Mouse (Mus musculus) MEL (cell line): Measurements from ENCODE around the gene Fam133b. TPM values are rescaled to one million over a fixed set of nuclear protein-coding genes. Genes with fewer than 3 reads are reported as not detected.

ENCODE experiments used
- DNase-seq: peaks from one replicate; pipeline ENCODE4 v3.0.0; 2011; ENCODE audit warnings: low read depth, low spot score
- H3K27ac ChIP-seq: 2 replicates; pipeline ENCODE4 v1.5.1; 2012; ENCODE audit warnings: low read depth, mild to moderate bottlenecking, control low read depth, low read length, moderate library complexity; ENCODE audit not compliant: control insufficient read depth
- H3K27me3 ChIP-seq, 2 experiments: fragments of 150-350 bp in 1 of 2; sonication (generic) in 1 of 2; 2 replicates each; pipeline ENCODE4 v1.6.1; 2012; ENCODE audit warnings: low read length in 2 of 2, mild to moderate bottlenecking in 2 of 2, improper control_type of control experiment in 1 of 2, moderate library complexity in 1 of 2; ENCODE audit not compliant: insufficient read depth in 2 of 2, control insufficient read depth in 1 of 2
- H3K36me3 ChIP-seq, 2 experiments: 2 replicates each; pipeline ENCODE4 v1.6.1; 2012 to 2014; ENCODE audit warnings: low read length in 2 of 2, improper control_type of control experiment in 1 of 2, inconsistent platforms in 1 of 2, mild to moderate bottlenecking in 1 of 2; ENCODE audit not compliant: insufficient read depth in 2 of 2, control insufficient read depth in 1 of 2
- H3K4me1 ChIP-seq, 2 experiments: fragments of 150-350 bp in 1 of 2; sonication (generic) in 1 of 2; 2 replicates each; pipeline ENCODE4 v1.6.1; 2012; ENCODE audit warnings: low read length in 2 of 2, improper control_type of control experiment in 1 of 2, mild to moderate bottlenecking in 1 of 2; ENCODE audit not compliant: insufficient read depth in 2 of 2, control insufficient read depth in 1 of 2
- H3K4me3 ChIP-seq, 2 experiments: fragments of 150-350 bp in 1 of 2; sonication (generic) in 1 of 2; 2 replicates each; pipeline ENCODE4 v1.5.1; 2012; ENCODE audit warnings: low read depth in 2 of 2, low read length in 2 of 2, mild to moderate bottlenecking in 2 of 2, moderate library complexity in 2 of 2, control low read depth in 1 of 2, improper control_type of control experiment in 1 of 2; ENCODE audit not compliant: control insufficient read depth in 1 of 2, insufficient read depth in 1 of 2
- H3K79me2 ChIP-seq: 2 replicates; pipeline ENCODE4 v1.6.1; 2012; ENCODE audit warnings: mild to moderate bottlenecking, low read length, moderate library complexity; ENCODE audit not compliant: control insufficient read depth, poor library complexity, insufficient read depth
- H3K9ac ChIP-seq: 2 replicates; pipeline ENCODE4 v1.6.1; 2012; ENCODE audit warnings: low read depth, mild to moderate bottlenecking, control low read depth, low read length, moderate library complexity; ENCODE audit not compliant: control insufficient read depth, poor library complexity, severe bottlenecking
- H3K9me3 ChIP-seq: fragments of 150-350 bp; sonication (generic); replicated peaks from 2 replicates; pipeline ENCODE4 v1.6.1; 2012; ENCODE audit warnings: mild to moderate bottlenecking, low read length, improper control_type of control experiment, moderate library complexity; ENCODE audit not compliant: insufficient read depth
- CHD1 ChIP-seq: IDR thresholded peaks from 2 replicates; pipeline ENCODE4 v1.6.1; 2012; ENCODE audit warnings: low read depth, mild to moderate bottlenecking, inconsistent platforms, low read length, improper control_type of control experiment
- E2F4 ChIP-seq: IDR thresholded peaks from 2 replicates; pipeline ENCODE4 v1.6.1; 2011; ENCODE audit warnings: low read depth, low read length, improper control_type of control experiment, borderline replicate concordance
- EP300 ChIP-seq, 2 experiments: IDR thresholded peaks; 2 replicates each; pipeline ENCODE4 v1.6.1; 2011; ENCODE audit warnings: improper control_type of control experiment in 2 of 2, low read length in 2 of 2, low read depth in 1 of 2, mild to moderate bottlenecking in 1 of 2
- ETS1 ChIP-seq: IDR thresholded peaks from 2 replicates; pipeline ENCODE4 v1.6.1; 2012; ENCODE audit warnings: low read depth, mild to moderate bottlenecking, inconsistent platforms, low read length, improper control_type of control experiment, moderate library complexity
- GABPA ChIP-seq: IDR thresholded peaks from 2 replicates; pipeline ENCODE4 v1.6.1; 2012; ENCODE audit warnings: low read depth, mild to moderate bottlenecking, inconsistent platforms, low read length, improper control_type of control experiment, moderate library complexity
- GATA1 ChIP-seq: IDR thresholded peaks from 2 replicates; pipeline ENCODE4 v1.6.1; 2011; ENCODE audit warnings: low read depth, low read length, improper control_type of control experiment
- MAX ChIP-seq: IDR thresholded peaks from 2 replicates; pipeline ENCODE4 v1.6.1; 2011; ENCODE audit warnings: low read length, improper control_type of control experiment
- MYB ChIP-seq: IDR thresholded peaks from 2 replicates; pipeline ENCODE4 v1.6.1; 2011; ENCODE audit warnings: mild to moderate bottlenecking, low read depth, low read length, improper control_type of control experiment
- NELFE ChIP-seq: IDR thresholded peaks from 2 replicates; pipeline ENCODE4 v1.6.1; 2011; ENCODE audit warnings: low read depth, low read length, improper control_type of control experiment
- NRF1 ChIP-seq: IDR thresholded peaks from 2 replicates; pipeline ENCODE4 v1.6.1; 2014; ENCODE audit warnings: low read depth, mild to moderate bottlenecking, inconsistent platforms, low read length, improper control_type of control experiment, moderate library complexity; ENCODE audit not compliant: poor library complexity, insufficient read depth, severe bottlenecking
- POLR2AphosphoS2 ChIP-seq: IDR thresholded peaks from 2 replicates; pipeline ENCODE4 v1.6.1; 2011; ENCODE audit warnings: low read length, improper control_type of control experiment
- POLR2AphosphoS5 ChIP-seq: IDR thresholded peaks from 2 replicates; pipeline ENCODE4 v1.6.1; 2012; ENCODE audit warnings: low read depth, borderline replicate concordance, mild to moderate bottlenecking, inconsistent platforms, low read length, moderate library complexity, mixed read lengths
- SIN3A ChIP-seq: IDR thresholded peaks from 2 replicates; pipeline ENCODE4 v1.6.1; 2012; ENCODE audit warnings: low read length, improper control_type of control experiment, inconsistent platforms
- SMC3 ChIP-seq: IDR thresholded peaks from 2 replicates; pipeline ENCODE4 v1.6.1; 2011; ENCODE audit warnings: low read depth, low read length, improper control_type of control experiment
- TAL1 ChIP-seq: IDR thresholded peaks from 2 replicates; pipeline ENCODE4 v1.6.1; 2012; ENCODE audit warnings: mild to moderate bottlenecking, inconsistent platforms, low read length, moderate library complexity, mixed read lengths
- TCF12 ChIP-seq: IDR thresholded peaks from 2 replicates; pipeline ENCODE4 v1.6.1; 2014; ENCODE audit warnings: low read depth, mild to moderate bottlenecking, inconsistent platforms, low read length, improper control_type of control experiment, moderate library complexity
- USF1 ChIP-seq: IDR thresholded peaks from 2 replicates; pipeline ENCODE4 v1.6.1; 2014; ENCODE audit warnings: low read depth, mild to moderate bottlenecking, inconsistent platforms, low read length, improper control_type of control experiment, moderate library complexity
- ZKSCAN1 ChIP-seq: IDR thresholded peaks from 2 replicates; pipeline ENCODE4 v1.6.1; 2012; ENCODE audit warnings: low read depth, mild to moderate bottlenecking, inconsistent platforms, low read length, improper control_type of control experiment, moderate library complexity
- ZNF384 ChIP-seq: IDR thresholded peaks from 2 replicates; pipeline ENCODE4 v1.6.1; 2012; ENCODE audit warnings: low read depth, mild to moderate bottlenecking, inconsistent platforms, low read length, improper control_type of control experiment
- polyA plus RNA-seq, 2 experiments: library from polyadenylated mRNA; stranded (reverse) in 1 of 2; unstranded in 1 of 2; fragments of >175 nt in 1 of 2; fragments of >200 nt in 1 of 2; gene quantifications; 2 replicates each; pipeline versions ENCODE4 v1.2.1 to v1.2.4; 2012; ENCODE audit warnings: low replicate concordance in 2 of 2, low read depth in 1 of 2; ENCODE audit not compliant: insufficient read length in 2 of 2, insufficient read depth in 1 of 2, missing spikeins in 1 of 2
- total RNA-seq: library from RNA; depleted of rRNA; stranded (reverse); fragments of 300-350 nt; gene quantifications from 2 replicates; pipeline ENCODE4 v1.2.3, GENCODE M21; 2012

The Fam133b gene
- total and polyA plus RNA-seq, 3 experiments = 39.4 to 56.0 TPM; not detected in 1

GRCm38 (mm10) chr5:3508480-3509381 lies 34.9 kb upstream of the Fam133b start:
- Histone ChIP-seq H3K27ac (peak overlapping the region; percentile 32), H3K4me3 (no peak overlapping the region), H3K27me3 (no peaks in the 10 kb centered on the region), H3K9me3 (no peaks in the 10 kb centered on the region), H3K9ac (no peak overlapping the region), H3K79me2 (peaks cover 5% of the 10 kb centered on the region; the same call in 1 of the 2 replicates), H3K4me1 (peaks cover 43 to 65% of the 10 kb centered on the region in 2 experiments), H3K36me3 (peaks cover 29 to 70% of the 10 kb centered on the region in 2 experiments)
- TF ChIP-seq ZNF384 (peak; percentile 65), SMC3 (0 out of 2 replicates have a peak, but pooled peaks have one; percentile 4), EP300 (IDR thresholded peaks at IDR 0.05; ENCODE audit: low read depth in 1 of 2, low read length in 2 of 2) (0 out of 4 replicates have a peak, but pooled peaks of 1 of the 2 experiments have one; percentile 8), ZKSCAN1 (no peak)
- no peak for DNase-seq

- no peak for DNase-seq
- TF ChIP-seq TCF12 (peak; percentile 38; the same call in 1 of the 2 replicates), GABPA (no peak), SMC3 (no peak), USF1 (0 out of 2 replicates have a peak, but pooled peaks have one; percentile 4), ETS1 (0 out of 2 replicates have a peak, but pooled peaks have one; percentile 37), EP300 (IDR thresholded peaks at IDR 0.05; ENCODE audit: low read depth in 1 of 2, low read length in 2 of 2) (peak in 1 of 2 experiments; percentile 53; a peak in 1 of 4 replicates)
- TF ChIP-seq, all 39 proteins: peak for 4
- H3K4me3 ChIP-seq = no peak overlapping the region
- peak overlapping the region; percentile 43 for H3K27ac ChIP-seq
- no peaks in the 10 kb centered on the region for H3K27me3 ChIP-seq
- H3K4me1 ChIP-seq = peaks cover 44 to 69% of the 10 kb centered on the region in 2 experiments
- H3K79me2 ChIP-seq = peaks cover 8% of the 10 kb centered on the region; the same call in 1 of the 2 replicates
- H3K36me3 ChIP-seq = peaks cover 26 to 70% of the 10 kb centered on the region in 2 experiments
- no peak overlapping the region for H3K9ac ChIP-seq
- no peaks in the 10 kb centered on the region for H3K9me3 ChIP-seq
Measured at GRCm38 (mm10) chr5:3509503-3509902, 34.1 kb upstream of the Fam133b start.

GRCm38 (mm10) chr5:3511097-3511795 lies 32.4 kb upstream of the Fam133b start:
- Histone ChIP-seq H3K79me2 (peaks cover 15% of the 10 kb centered on the region; the same call in 1 of the 2 replicates), H3K27me3 (no peaks in the 10 kb centered on the region), H3K27ac (peak overlapping the region; percentile 54), H3K4me1 (peaks cover 44 to 62% of the 10 kb centered on the region in 2 experiments), H3K9me3 (no peaks in the 10 kb centered on the region), H3K36me3 (peaks cover 34 to 66% of the 10 kb centered on the region in 2 experiments), H3K4me3 (no peak overlapping the region), H3K9ac (no peak overlapping the region; the same call in 1 of the 2 replicates)
- DNase-seq = no peak
- TF ChIP-seq NELFE (peak; percentile 29; the same call in 1 of the 2 replicates), CHD1 (no peak), GATA1 (0 out of 2 replicates have a peak, but pooled peaks have one; percentile 11), POLR2AphosphoS2 (no peak; the same call in 1 of the 2 replicates), POLR2AphosphoS5 (no peak), MAX (no peak), NRF1 (no peak), SIN3A (peak; percentile 60), TAL1 (no peak), E2F4 (no peak), GABPA (no peak), TCF12 (peak; percentile 75), EP300 (IDR thresholded peaks at IDR 0.05; ENCODE audit: low read depth in 1 of 2, low read length in 2 of 2) (peak in 1 of 2 experiments; percentile 71; a peak in 2 of 4 replicates), ETS1 (peak; percentile 86), MYB (peak; percentile 32)
